Mouse (Mus musculus): ENCODE results near the gene 4930590J08Rik.

DNA sequence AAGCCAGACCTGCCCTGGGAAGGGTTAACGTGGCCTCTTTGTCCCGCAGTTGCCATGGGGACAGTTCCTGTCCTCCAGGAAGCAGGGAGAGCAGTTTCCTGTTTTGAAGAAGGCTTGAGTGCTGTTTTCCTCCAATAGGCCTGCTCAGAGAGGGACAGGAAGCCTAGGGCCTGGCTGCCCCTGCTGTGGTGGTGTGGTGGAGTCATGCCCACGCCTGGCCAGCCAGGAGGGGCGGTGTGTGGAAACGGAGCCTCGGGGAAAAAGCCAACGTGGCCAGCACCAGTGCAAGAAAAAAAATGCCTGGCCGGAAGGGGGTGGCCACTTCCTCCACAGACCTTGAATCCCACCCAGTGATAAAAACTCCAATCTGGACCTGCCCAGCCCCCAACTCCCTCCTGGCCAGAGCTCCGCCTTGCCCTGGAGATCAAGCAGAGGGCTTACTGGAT lies 69.6 kb downstream of the 4930590J08Rik start:
- TF ChIP-seq POLR2A (IDR thresholded peaks at IDR 0.05; ENCODE audit: low read depth, low read length), result no peak
- TF ChIP-seq CTCF (IDR thresholded peaks at IDR 0.05; ENCODE audit: extremely low read depth, insufficient read depth, insufficient read length, insufficient replicate concordance), result no peak

Data from spleen, adult 2 months (tissue).